Mouse (Mus musculus): ENCODE data around the gene Pdpk1.

Gene Pdpk1

GRCm38 (mm10) chr17:24037360-24037759 is 113.4 kb downstream of the Pdpk1 start:
- DNase-seq (ENCODE audit: low spot score in 2 of 2): peak in 1 of 2 experiments; percentile 20

- no peak for DNase-seq (ENCODE audit: low spot score in 2 of 2)
These were observed 113.8 kb downstream of the Pdpk1 start for GRCm38 (mm10) chr17:24036954-24037353.

GRCm38 (mm10) chr17:24035087-24035486 is 115.6 kb downstream of the Pdpk1 start:
- no peak for DNase-seq (ENCODE audit: low spot score in 2 of 2)

- no peak for DNase-seq (ENCODE audit: low spot score in 2 of 2)
These were observed 120.2 kb downstream of the Pdpk1 start for GRCm38 (mm10) chr17:24030551-24030950.

GRCm38 (mm10) chr17:24029477-24029876 is 121.2 kb downstream of the Pdpk1 start:
- DNase-seq (ENCODE audit: low spot score in 2 of 2): no peak
